Mouse (Mus musculus) erythroblast, embryonic 14.5 days (primary cell): Measurements from ENCODE around the gene Lrrc8c. TPM values are rescaled to one million over a fixed set of nuclear protein-coding genes. Genes with fewer than 3 reads are reported as not detected.

Experiments used
- H3K27me3 ChIP-seq: 2 replicates; pipeline ENCODE4 v1.6.1; 2012; ENCODE audit warnings: inconsistent platforms; ENCODE audit not compliant: control insufficient read depth
- H3K36me3 ChIP-seq: 2 replicates; pipeline ENCODE4 v1.6.1; 2012; ENCODE audit warnings: mild to moderate bottlenecking, inconsistent platforms; ENCODE audit not compliant: control insufficient read depth
- H3K4me1 ChIP-seq: 2 replicates; pipeline ENCODE4 v1.6.1; 2012; ENCODE audit warnings: inconsistent platforms; ENCODE audit not compliant: control insufficient read depth
- H3K4me3 ChIP-seq: replicated peaks from 2 replicates; pipeline ENCODE3; 2012; ENCODE audit warnings: moderate library complexity, mild to moderate bottlenecking, inconsistent platforms
- H3K9me3 ChIP-seq: 2 replicates; pipeline ENCODE4 v1.6.1; 2012; ENCODE audit warnings: low read length, inconsistent platforms, mixed read lengths; ENCODE audit not compliant: control insufficient read depth
- GATA1 ChIP-seq: IDR thresholded peaks from 2 replicates; pipeline ENCODE4 v1.6.1; 2012; ENCODE audit warnings: low read length, inconsistent platforms, mixed read lengths
- TAL1 ChIP-seq: IDR thresholded peaks from 3 replicates; pipeline ENCODE4 v1.6.1; 2012; ENCODE audit warnings: low read length, inconsistent platforms, mixed read lengths
- polyA plus RNA-seq: library from polyadenylated mRNA; stranded (reverse); fragments of >175 nt; gene quantifications from 2 replicates; pipeline ENCODE4 v1.2.3, GENCODE M21; 2012

The Lrrc8c gene
- polyA plus RNA-seq, 1 experiment, result 11.3 TPM

DNA sequence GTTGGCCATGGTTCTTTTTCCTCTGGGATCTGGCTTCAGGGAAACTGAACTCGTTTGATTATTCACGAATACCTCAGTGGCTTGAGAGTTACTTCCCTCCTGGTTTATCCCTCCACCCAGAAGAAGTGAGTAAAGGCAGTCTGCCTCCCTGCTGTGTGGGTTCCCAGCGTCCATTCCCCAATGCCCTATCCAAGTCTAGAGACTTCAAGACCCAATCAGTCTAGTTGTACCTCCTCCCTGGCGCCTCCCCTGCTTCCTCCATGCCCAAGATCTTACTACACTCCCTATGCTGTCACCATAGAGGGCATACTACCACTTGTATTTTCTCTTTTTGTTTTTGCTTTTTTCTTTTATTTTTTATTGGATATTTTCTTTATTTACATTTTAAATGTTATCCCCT lies 80.1 kb downstream of the Lrrc8c start:
- Histone ChIP-seq H3K27me3 (no peaks in the 10 kb centered on the region), H3K36me3 (peaks cover 35% of the 10 kb centered on the region), H3K4me1 (peaks cover 12% of the 10 kb centered on the region), H3K9me3 (no peaks in the 10 kb centered on the region), H3K4me3 (no peak overlapping the region)
- TF ChIP-seq GATA1 (no peak), TAL1 (no peak)

DNA sequence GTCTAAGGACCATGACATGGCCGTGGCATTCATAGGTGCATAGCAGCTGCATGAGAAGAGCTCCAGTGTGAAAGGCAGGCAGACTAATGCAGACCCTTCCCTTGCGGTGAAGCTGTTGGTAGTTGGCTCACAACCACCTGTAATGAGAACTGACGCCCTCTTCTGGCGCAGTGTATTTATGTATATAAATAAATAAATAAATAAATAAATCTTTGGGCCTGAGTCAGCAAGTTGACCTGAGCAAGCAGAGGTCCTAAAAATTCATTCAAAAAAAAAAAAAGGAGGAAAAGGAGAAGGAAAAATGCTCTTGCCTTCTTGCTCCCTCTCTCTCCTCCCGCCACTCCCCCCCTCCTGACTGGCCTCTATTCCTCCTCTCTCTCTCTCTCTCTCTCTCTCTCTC lies 81.8 kb downstream of the Lrrc8c start:
- no peaks in the 10 kb centered on the region for H3K9me3 ChIP-seq
- H3K36me3 ChIP-seq, result peaks cover 34% of the 10 kb centered on the region
- no peaks in the 10 kb centered on the region for H3K27me3 ChIP-seq
- TF ChIP-seq TAL1 (no peak), GATA1 (no peak)
- H3K4me3 ChIP-seq, result no peak overlapping the region
- H3K4me1 ChIP-seq, result peaks cover 12% of the 10 kb centered on the region

DNA sequence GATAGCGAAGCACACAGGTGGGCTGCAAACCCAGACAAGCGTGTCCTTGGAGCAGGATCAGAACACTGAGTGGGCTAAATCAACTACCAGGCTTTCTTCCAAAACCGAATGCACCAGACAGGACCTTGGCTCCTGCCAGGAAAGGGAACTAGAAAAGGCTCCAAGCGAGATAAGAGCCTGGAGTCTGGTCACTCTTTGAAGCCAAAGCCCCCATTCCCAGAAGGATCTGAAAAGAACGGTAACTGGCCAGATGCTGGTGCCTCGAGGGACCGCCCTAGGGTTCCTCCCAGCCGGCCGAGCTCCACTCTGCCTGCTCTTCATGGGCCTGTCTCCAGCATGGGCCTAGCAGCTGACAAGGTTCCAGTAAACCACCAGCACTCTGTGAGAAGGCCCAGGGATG lies 83.4 kb downstream of the Lrrc8c start:
- Histone ChIP-seq H3K36me3 (peaks cover 43% of the 10 kb centered on the region), H3K4me3 (no peak overlapping the region), H3K9me3 (no peaks in the 10 kb centered on the region), H3K4me1 (peaks cover 12% of the 10 kb centered on the region), H3K27me3 (no peaks in the 10 kb centered on the region)
- TF ChIP-seq TAL1, result no peak
- no peak for TF ChIP-seq GATA1

DNA sequence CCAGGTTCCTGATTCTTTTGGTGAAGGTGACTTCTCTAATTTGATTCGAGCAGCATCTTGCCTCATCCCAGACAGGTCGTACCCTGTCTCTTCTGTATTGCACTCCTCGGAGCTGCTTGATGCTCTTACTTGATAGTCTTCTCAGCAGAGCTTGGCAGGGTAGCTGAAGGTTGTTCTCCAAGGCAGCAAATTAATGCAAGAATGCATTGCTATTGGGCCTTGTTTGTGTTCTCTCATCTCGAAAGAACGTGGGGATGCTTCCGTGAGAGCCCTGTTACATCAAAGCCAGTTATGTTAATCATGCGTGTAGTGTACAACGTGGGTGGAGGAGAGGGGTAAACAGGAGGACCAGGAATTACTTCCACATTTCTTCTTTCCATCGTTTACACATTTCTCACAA lies 86.5 kb downstream of the Lrrc8c start:
- no peaks in the 10 kb centered on the region for H3K9me3 ChIP-seq
- TF ChIP-seq TAL1 (no peak), GATA1 (no peak)
- H3K4me1 ChIP-seq, result peaks cover 2% of the 10 kb centered on the region
- no peaks in the 10 kb centered on the region for H3K27me3 ChIP-seq
- peaks cover 61% of the 10 kb centered on the region for H3K36me3 ChIP-seq
- H3K4me3 ChIP-seq, result no peak overlapping the region

DNA sequence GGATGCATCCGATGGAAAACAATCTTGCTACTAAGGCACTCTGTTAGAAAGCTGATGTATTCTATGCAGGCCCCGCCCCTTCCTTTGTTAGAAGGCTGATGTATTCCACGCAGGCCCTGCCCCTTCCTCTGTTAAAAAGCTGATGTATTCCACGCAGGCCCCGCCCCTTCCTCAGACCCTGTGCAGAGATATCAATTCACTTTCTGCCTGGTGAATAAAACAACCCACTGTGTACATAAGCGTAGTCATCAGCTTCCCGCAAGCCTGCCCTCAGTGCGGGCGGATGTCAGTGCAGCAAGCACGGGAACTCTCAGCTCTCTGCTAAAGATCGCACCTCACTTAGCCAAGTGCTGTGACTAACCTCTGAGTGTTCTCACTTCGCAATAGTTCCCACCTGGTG lies 90.5 kb downstream of the Lrrc8c start:
- H3K27me3 ChIP-seq, result no peaks in the 10 kb centered on the region
- no peak overlapping the region for H3K4me3 ChIP-seq
- no peaks in the 10 kb centered on the region for H3K9me3 ChIP-seq
- TF ChIP-seq TAL1, result no peak
- TF ChIP-seq GATA1, result no peak
- peaks cover 2% of the 10 kb centered on the region; the same call in 1 of the 2 replicates for H3K4me1 ChIP-seq
- H3K36me3 ChIP-seq, result peaks cover 56% of the 10 kb centered on the region

DNA sequence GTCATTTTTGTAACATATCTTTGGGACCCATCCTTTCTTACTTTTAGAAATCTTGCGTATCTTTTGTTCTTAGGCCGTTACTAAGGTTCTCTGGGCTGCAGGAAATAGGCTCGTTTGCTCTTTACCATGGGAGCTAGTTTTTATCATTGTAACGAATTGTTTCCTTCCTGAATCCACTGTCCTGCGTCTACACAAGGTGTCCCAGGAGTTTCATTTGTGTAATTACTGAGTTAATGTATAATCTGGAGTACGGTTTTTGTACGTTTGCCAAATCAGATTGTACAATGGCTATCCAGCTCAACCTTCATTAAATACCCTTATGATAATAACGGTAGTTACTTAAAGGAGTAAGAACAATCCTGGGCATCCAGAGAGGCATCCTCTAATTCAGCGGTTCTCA lies 93.8 kb downstream of the Lrrc8c start:
- H3K4me3 ChIP-seq, result no peak overlapping the region
- H3K36me3 ChIP-seq, result peaks cover 26% of the 10 kb centered on the region
- TF ChIP-seq GATA1, result no peak
- no peak for TF ChIP-seq TAL1
- H3K27me3 ChIP-seq, result no peaks in the 10 kb centered on the region
- H3K9me3 ChIP-seq, result no peaks in the 10 kb centered on the region
- peaks cover 2% of the 10 kb centered on the region; the same call in 1 of the 2 replicates for H3K4me1 ChIP-seq

DNA sequence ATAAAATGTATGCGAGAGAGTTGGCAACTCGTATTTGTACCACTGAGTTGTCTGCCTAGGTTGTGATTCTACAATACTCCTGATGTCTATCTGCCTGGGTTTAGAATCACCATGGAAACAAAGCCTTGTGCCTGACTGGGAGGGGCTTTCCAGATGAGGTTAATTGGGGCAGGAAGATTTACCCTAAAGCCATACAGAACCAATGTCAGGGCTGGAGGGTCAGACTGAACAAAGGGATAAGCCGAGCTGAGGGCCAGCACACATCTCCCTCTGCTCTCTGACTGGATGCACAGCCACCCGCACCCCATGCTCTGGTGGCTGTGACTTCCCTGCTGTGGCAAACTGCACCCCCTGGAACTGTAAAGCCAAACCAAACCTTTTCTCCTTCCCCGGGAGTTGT lies 94.8 kb downstream of the Lrrc8c start:
- no peaks in the 10 kb centered on the region for H3K9me3 ChIP-seq
- no peaks in the 10 kb centered on the region for H3K27me3 ChIP-seq
- TF ChIP-seq TAL1, result no peak
- TF ChIP-seq GATA1, result no peak
- H3K36me3 ChIP-seq, result peaks cover 17% of the 10 kb centered on the region
- no peak overlapping the region for H3K4me3 ChIP-seq
- H3K4me1 ChIP-seq, result peaks cover 2% of the 10 kb centered on the region; the same call in 1 of the 2 replicates

DNA sequence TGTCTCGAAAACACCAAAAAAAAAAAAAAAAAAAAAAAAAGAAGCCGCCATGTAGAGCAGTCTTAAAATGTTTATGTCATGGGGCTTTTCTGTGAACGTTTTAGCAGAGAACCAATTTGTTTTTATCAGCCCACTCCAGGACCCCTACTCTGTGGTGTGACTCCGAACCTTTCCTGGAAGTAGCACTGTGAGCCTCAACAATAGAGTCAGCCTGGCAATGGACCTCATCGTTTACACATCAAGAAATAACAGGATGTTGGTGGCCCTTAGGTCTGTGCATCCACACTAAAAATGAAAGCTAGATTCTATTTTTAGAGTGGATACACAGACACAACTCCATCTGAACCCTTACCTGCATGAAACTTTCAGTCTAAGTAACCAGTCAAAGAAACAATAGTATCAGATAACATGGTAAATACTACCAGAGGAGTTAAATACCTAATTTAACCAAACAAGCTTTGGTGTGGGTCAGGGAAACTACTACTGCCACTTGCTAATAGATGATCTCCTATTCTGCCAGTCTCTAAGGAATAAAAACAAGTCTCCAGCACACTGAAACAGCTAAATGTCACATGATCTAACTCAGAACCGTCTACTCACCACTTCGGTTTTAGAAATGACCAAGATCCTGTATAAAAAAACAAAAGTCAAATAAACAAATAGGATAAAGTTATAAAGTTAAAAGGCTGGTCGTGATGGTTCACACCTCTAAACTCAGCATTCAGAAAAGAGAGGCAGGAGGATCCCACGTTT lies 95.7 kb downstream of the Lrrc8c start:
- H3K27me3 ChIP-seq, result no peaks in the 10 kb centered on the region
- no peaks in the 10 kb centered on the region for H3K9me3 ChIP-seq
- no peak overlapping the region for H3K4me3 ChIP-seq
- peaks cover 2% of the 10 kb centered on the region; the same call in 1 of the 2 replicates for H3K4me1 ChIP-seq
- TF ChIP-seq GATA1 (no peak), TAL1 (no peak)
- H3K36me3 ChIP-seq, result peaks cover 8% of the 10 kb centered on the region

DNA sequence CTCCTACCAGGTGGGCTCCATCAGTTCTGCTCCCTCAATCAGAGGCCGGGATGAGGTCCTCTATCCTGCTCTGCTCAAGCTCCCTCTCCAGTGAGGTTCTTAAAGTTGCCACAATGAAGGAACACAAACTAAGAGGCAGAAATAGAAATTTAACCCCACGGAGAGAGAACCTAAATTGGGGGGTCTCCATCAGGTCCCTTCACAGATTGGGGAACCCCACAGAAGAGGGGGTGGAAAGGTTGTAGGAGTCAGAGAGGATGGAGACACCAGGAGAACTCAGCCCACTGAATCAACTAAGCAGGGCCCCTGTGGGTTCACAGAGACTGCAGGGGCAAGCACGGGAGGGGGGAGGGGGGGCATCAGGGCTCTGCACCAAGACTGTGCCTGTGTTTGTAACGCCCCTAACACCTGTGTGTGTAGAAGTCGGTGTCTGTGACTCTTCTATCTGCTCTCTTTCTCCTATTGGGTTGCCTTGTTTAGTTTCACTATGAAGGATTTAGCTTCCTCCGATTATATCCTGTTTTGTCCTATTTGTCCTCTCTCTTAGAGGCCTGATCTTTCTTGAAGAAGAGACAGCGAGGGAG lies 96.8 kb downstream of the Lrrc8c start:
- Histone ChIP-seq H3K4me3 (no peak overlapping the region), H3K36me3 (peaks cover 3% of the 10 kb centered on the region), H3K4me1 (peaks cover 2% of the 10 kb centered on the region; the same call in 1 of the 2 replicates), H3K27me3 (no peaks in the 10 kb centered on the region), H3K9me3 (no peaks in the 10 kb centered on the region)
- TF ChIP-seq GATA1 (no peak), TAL1 (no peak)

DNA sequence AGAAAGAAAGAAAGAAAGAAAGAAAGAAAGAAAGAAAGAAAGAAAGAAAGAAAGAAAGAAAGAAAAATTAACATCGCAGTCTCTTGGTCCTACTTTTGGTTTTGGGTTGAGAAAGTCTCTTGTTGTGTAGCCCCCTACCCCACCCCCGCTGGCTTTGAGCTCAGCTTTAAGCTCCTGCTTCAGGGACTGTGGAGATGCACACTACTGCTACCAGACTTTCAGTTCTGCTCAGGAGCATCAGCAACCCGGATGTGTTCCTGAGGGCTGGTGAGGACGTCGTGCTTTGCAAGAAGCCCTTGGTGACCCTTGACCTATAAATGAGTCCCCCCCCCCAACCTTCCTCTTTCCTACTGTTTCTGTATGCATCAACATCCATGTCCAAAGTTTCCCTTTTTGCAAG lies 97.3 kb downstream of the Lrrc8c start:
- Histone ChIP-seq H3K4me3 (no peak overlapping the region), H3K36me3 (no peaks in the 10 kb centered on the region), H3K4me1 (peaks cover 2% of the 10 kb centered on the region; the same call in 1 of the 2 replicates), H3K27me3 (no peaks in the 10 kb centered on the region), H3K9me3 (no peaks in the 10 kb centered on the region)
- no peak for TF ChIP-seq GATA1
- TF ChIP-seq TAL1, result no peak
